Mouse (Mus musculus) limb, embryonic 12.5 days (tissue): ENCODE measurements at regions not wholly inside any gene's neighbourhood (a gene's known extent, or its start where the extent isn't known, plus 50 kb on each side); places are given as distances from the start of the nearest gene placed in this dataset.

Source experiments
- ATAC-seq: fragments of 200-750 bp; cut with Nextera tagmentation; 2 replicates; pipeline ENCODE4 v1.8.0; 2017; ENCODE audit warnings: low read depth, moderate TSS enrichment; ENCODE audit not compliant: insufficient number of reproducible peaks, insufficient read depth, low FRiP score, low TSS enrichment
- H3K27ac ChIP-seq: fragments of 300-500 bp; sonication (generic); 2 replicates; pipeline ENCODE4 v1.5.1; 2016; ENCODE audit warnings: mild to moderate bottlenecking, moderate library complexity
- H3K27me3 ChIP-seq: fragments of 300-500 bp; sonication (generic); 2 replicates; pipeline ENCODE4 v1.6.1; 2016; ENCODE audit warnings: mild to moderate bottlenecking, moderate library complexity
- H3K36me3 ChIP-seq: fragments of 300-500 bp; sonication (generic); 2 replicates; pipeline ENCODE4 v1.6.1; 2016; ENCODE audit warnings: mild to moderate bottlenecking, moderate library complexity
- H3K4me1 ChIP-seq: fragments of 300-500 bp; sonication (generic); replicated peaks from 2 replicates; pipeline ENCODE4 v1.6.1; 2016
- H3K4me2 ChIP-seq: fragments of 300-500 bp; sonication (generic); 2 replicates; pipeline ENCODE4 v1.6.1; 2016; ENCODE audit warnings: mild to moderate bottlenecking, moderate library complexity
- H3K4me3 ChIP-seq: fragments of 300-500 bp; sonication (generic); replicated peaks from 2 replicates; pipeline ENCODE4 v1.5.1; 2016; ENCODE audit warnings: mild to moderate bottlenecking
- H3K9ac ChIP-seq: fragments of 300-500 bp; sonication (generic); replicated peaks from 2 replicates; pipeline ENCODE4 v1.6.1; 2016; ENCODE audit warnings: mild to moderate bottlenecking, moderate library complexity
- H3K9me3 ChIP-seq: fragments of 300-500 bp; sonication (generic); 2 replicates; pipeline ENCODE4 v1.6.1; 2016; ENCODE audit warnings: mild to moderate bottlenecking, moderate library complexity
- WGBS: fragments of 180-500 bp; shearing (Covaris S2); methylation state at CpG from one replicate; pipeline ENCODE4 v1.1.7; 2016; 5-methylcytosine and 5-hydroxymethylcytosine counted together

DNA sequence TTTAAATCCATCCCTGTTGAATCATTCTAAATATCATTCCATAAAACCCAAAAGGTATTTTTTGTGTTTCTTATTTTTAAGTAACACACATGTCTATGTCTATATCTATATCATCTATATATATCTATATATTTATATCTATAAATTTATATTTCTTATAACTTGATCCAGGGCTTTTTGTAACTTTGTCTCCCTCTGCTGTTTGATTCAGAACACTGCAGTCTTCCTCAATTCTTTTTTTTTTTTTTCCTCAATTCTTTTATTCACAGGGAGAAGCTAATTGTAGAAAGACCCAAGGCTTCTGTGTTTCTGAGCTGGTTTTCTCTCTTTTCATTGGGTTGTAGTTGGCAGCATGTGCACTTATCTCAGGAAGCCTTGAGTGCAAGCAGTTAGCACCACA lies 124.1 kb upstream of the Igfbp3 start:
- Histone ChIP-seq H3K9me3 (peaks cover 10% of the 10 kb centered on the region), H3K9ac (no peak overlapping the region), H3K36me3 (no peaks in the 10 kb centered on the region), H3K4me2 (no peak overlapping the region), H3K4me1 (no peaks in the 10 kb centered on the region), H3K27me3 (no peaks in the 10 kb centered on the region), H3K27ac (no peak overlapping the region), H3K4me3 (no peak overlapping the region)
- no peak for ATAC-seq

DNA sequence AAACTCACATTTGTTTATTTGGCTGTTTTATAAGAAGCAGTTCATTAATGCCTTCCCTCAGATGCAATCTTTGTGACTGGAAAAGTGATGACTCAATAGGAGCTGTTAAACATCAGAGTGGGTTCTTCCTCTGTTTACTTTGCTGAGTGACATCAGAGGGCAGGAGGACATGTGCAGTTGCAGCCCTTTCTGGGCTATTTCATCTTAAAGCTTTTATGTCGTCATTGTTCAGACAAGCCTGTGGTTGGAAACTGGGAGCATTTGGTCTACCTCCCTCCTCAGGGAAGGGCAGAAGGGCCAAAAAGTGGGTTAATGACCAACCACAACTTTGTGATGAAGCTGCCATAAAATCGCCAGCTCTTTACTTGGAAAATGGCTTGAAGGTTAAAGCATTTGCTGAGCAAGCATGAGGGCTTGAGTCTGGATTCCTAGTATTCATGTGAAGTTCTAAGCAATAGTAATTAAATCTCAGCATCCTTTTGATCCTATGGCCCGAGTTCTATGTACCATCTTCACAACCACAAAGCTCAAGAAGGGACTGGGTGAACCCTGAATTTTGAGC lies 103.8 kb upstream of the Igfbp3 start:
- H3K27ac ChIP-seq = no peak overlapping the region
- WGBS = 48% methylated on average over 3 of the region's 3 CpGs
- no peak overlapping the region for H3K4me2 ChIP-seq
- no peaks in the 10 kb centered on the region for H3K36me3 ChIP-seq
- no peak overlapping the region for H3K9ac ChIP-seq
- ATAC-seq = no peak
- no peaks in the 10 kb centered on the region for H3K27me3 ChIP-seq
- H3K9me3 ChIP-seq = no peaks in the 10 kb centered on the region
- H3K4me3 ChIP-seq = no peak overlapping the region
- H3K4me1 ChIP-seq = no peaks in the 10 kb centered on the region

DNA sequence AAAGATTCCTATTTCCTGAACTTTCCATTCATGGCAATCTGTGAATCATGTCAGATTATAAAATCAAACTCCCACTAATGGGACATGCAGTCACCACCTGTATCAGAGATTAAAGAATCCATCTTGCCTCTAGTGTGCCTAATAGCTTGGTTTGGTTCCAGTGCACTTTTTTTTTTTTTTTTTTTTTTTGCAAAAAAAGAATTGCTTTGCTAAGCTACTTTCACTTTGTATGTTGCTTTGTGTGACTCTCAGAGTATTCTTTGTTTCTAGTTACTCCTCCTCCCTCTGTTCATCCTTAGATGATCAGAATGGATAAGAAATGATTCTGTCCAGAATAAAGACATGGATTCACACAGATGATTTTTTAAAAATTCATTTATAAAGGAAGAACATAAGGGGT lies 82.5 kb upstream of the Igfbp3 start:
- no peak for ATAC-seq
- no peak overlapping the region for H3K4me3 ChIP-seq
- no peak overlapping the region for H3K4me2 ChIP-seq
- H3K9ac ChIP-seq = no peak overlapping the region
- H3K9me3 ChIP-seq = no peaks in the 10 kb centered on the region
- H3K27ac ChIP-seq = no peak overlapping the region
- no peaks in the 10 kb centered on the region for H3K36me3 ChIP-seq
- no peaks in the 10 kb centered on the region for H3K4me1 ChIP-seq
- H3K27me3 ChIP-seq = no peaks in the 10 kb centered on the region

DNA sequence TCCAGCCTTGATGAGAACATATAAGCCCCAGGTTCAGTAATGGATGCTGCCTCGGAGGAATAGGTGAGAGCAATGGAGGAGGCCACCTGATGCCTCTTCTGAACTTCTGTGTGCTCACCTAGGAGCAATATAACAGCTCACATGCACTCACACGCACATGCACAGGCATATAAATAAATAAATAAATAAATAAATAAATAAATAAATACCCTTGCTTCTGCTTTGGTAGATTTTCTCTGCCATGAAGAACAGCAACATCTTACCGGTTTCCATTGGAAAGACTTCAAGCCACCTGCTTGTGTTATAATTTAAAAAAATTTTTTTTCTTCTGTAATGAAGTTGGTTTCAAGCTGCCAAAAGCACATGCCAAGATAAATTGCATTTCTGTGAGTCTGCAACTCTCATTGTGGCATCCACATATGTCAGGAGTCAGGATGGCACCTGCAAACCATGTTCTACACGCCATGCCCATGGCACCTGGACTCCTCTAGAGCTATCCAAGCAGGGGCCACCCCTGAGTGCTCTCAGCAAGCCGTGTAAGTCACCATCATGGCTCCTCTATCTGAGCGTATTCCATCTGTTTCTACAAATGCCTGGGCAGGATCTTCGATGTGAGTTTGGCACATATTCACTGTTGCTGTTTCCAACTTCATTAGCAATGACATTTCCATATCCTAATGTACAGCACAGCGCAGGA lies 75.7 kb upstream of the Igfbp3 start:
- no peaks in the 10 kb centered on the region for H3K9me3 ChIP-seq
- H3K4me3 ChIP-seq = no peak overlapping the region
- no peaks in the 10 kb centered on the region for H3K27me3 ChIP-seq
- H3K9ac ChIP-seq = no peak overlapping the region
- H3K4me2 ChIP-seq = no peak overlapping the region
- no peaks in the 10 kb centered on the region for H3K36me3 ChIP-seq
- 89% methylated on average over 8 of the region's 8 CpGs for WGBS
- no peak overlapping the region for H3K27ac ChIP-seq
- ATAC-seq = no peak
- peaks cover 5% of the 10 kb centered on the region for H3K4me1 ChIP-seq

DNA sequence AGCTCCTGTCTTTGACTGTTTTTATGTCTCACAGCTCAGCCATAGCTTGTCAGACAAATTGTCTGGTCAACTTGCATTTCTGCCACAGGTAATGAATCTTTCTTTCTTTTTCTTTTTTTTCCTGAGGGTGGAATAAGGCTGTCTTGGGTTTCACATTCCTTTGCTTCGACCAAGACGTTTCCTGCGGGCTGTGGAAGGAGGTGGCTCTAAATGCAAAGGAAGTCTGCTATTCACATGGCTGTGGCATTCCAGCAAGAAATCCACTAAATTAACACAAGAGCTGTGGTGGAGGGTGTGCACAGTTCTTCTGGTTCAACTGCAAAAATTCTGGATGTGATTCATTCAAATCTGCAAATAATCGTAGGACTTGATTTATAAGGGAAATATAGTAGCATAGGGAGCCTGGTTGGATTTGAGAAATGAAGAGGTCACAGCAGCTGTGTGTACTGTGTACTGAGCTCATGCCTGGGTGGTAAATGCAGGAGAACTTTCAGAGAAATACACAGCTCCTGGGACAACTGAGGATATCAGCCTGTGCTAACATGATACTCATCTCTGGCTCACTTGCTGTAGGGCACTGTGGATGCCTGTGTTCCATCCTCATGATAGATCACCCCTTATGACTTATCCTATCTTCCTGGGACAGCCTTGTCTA lies 71.2 kb upstream of the Igfbp3 start:
- Histone ChIP-seq H3K27ac (peak overlapping the region; percentile 68), H3K9ac (no peak overlapping the region), H3K9me3 (no peaks in the 10 kb centered on the region), H3K4me3 (no peak overlapping the region), H3K4me2 (no peak overlapping the region), H3K36me3 (no peaks in the 10 kb centered on the region), H3K27me3 (no peaks in the 10 kb centered on the region), H3K4me1 (peaks cover 25% of the 10 kb centered on the region)
- 13% methylated on average over 4 of the region's 4 CpGs for WGBS
- ATAC-seq = peak; percentile 66; the same call in 1 of the 2 replicates

DNA sequence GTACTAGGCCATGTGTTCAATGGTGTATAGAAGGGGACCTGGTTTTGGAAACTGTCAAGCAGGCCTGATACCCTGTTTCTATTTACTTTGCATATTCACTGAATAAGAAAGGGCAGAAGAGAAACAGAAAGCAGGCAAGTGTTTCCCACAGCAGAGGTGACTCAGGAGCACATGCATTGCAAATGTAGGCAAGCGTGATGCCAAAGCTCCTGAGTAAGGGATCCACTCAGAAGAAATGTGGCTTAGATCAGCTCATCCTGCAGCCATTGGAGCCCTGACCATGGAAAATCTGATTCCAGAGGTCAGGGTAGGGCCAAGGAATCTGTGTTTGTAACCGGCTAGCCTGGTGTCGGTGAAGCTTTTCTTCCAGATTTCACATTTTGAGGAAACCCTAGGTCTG lies 69.3 kb upstream of the Igfbp3 start:
- Histone ChIP-seq H3K4me3 (no peak overlapping the region), H3K27me3 (no peaks in the 10 kb centered on the region), H3K4me1 (peaks cover 25% of the 10 kb centered on the region), H3K9ac (no peak overlapping the region), H3K27ac (peak overlapping the region; percentile 24; the same call in 1 of the 2 replicates), H3K9me3 (no peaks in the 10 kb centered on the region), H3K4me2 (no peak overlapping the region), H3K36me3 (no peaks in the 10 kb centered on the region)
- 88% methylated on average over 3 of the region's 3 CpGs for WGBS
- ATAC-seq = no peak

DNA sequence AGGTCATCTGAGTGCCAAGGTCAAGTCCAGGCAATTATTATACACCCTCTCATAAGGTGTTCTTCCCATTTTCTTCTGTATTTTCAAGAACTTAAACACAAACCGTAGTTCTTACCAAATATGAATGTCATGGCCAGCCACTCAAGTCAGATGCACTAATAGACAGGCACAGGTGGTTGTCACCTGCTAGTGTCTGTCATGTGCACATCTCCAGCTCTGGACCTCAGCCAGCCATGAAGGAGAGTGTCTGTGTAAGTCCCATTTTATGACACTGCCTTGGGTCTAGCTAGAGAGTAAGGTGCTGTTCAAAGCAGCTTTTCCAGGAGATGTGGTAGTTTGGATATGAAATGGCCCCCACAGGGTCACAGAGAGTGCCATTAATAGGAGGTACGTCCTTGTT lies 68.5 kb upstream of the Igfbp3 start:
- H3K27ac ChIP-seq = peak overlapping the region; percentile 24
- no peaks in the 10 kb centered on the region for H3K27me3 ChIP-seq
- ATAC-seq = no peak
- H3K9ac ChIP-seq = no peak overlapping the region
- no peaks in the 10 kb centered on the region for H3K9me3 ChIP-seq
- peaks cover 25% of the 10 kb centered on the region for H3K4me1 ChIP-seq
- 87% methylated on average over 2 of the region's 2 CpGs for WGBS
- no peak overlapping the region for H3K4me2 ChIP-seq
- no peak overlapping the region for H3K4me3 ChIP-seq
- no peaks in the 10 kb centered on the region for H3K36me3 ChIP-seq

DNA sequence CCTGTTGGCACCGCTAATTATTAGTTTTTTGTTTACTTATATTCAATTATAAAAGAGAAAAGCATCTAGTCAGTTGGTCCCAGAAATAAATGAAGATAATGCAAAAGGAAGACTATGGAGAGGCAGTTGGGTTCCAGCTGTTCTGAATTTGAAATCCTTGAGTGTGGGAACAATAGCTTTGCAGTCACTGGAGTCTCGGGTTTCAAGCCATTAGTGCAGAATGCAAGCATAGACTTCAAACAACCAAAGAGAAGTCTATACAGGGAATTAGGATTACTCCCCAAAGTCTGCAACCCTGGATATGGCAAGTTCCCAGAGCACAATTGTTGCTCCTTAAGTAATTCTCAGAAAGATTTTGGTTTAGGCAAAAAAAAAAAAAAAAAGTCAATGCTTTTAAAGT lies 67.9 kb upstream of the Igfbp3 start:
- H3K9me3 ChIP-seq = no peaks in the 10 kb centered on the region
- H3K9ac ChIP-seq = no peak overlapping the region
- H3K27ac ChIP-seq = no peak overlapping the region
- H3K27me3 ChIP-seq = no peaks in the 10 kb centered on the region
- 23% methylated on average over 2 of the region's 2 CpGs for WGBS
- H3K4me1 ChIP-seq = peaks cover 25% of the 10 kb centered on the region
- no peak overlapping the region for H3K4me2 ChIP-seq
- no peak for ATAC-seq
- no peak overlapping the region for H3K4me3 ChIP-seq
- no peaks in the 10 kb centered on the region for H3K36me3 ChIP-seq

DNA sequence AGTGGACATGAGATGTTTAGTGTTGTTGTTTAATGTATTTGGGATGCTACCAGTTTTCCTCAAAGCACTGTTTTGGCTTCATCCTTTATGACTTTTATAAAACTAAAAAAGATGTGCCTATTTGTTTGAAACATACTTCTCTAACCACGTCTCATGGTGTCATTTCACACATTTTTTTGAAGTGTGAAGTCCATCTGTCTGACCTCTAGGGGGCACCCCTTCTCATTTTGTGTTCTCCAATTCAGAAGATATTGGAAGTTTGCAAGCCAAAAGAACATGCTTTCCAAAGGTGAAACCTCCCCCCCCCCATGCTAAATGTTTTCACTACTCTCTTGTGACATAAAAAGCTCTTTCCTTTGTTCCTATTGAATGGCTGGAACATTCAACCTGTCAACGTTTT lies 66.2 kb upstream of the Igfbp3 start:
- no peak overlapping the region for H3K4me3 ChIP-seq
- ATAC-seq = no peak
- no peak overlapping the region for H3K27ac ChIP-seq
- no peaks in the 10 kb centered on the region for H3K27me3 ChIP-seq
- H3K36me3 ChIP-seq = no peaks in the 10 kb centered on the region
- H3K4me2 ChIP-seq = no peak overlapping the region
- peaks cover 20% of the 10 kb centered on the region for H3K4me1 ChIP-seq
- WGBS = 62% methylated on average over 2 of the region's 2 CpGs
- H3K9ac ChIP-seq = no peak overlapping the region
- H3K9me3 ChIP-seq = no peaks in the 10 kb centered on the region

DNA sequence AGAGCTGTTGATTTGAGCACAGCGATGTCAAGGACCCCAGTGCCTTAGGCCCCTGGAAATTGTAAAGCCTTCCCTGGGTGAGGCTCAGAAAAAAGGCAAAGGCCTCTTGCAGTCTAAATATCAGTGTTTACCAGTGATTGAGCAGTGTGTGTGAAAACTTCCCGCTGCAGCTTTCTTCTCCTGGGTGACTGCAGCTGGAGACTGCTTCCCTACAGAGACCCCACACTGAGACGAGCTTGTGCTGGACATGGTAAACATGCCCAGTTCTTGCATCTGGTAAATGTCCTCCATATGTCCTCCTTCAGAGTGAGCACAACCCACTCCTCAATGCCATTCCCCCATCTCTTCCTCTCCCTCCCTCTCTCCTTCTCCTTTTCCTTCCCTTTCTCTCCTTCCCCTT lies 58.8 kb upstream of the Igfbp3 start:
- Histone ChIP-seq H3K27ac (no peak overlapping the region), H3K9me3 (no peaks in the 10 kb centered on the region), H3K4me3 (no peak overlapping the region), H3K9ac (no peak overlapping the region), H3K27me3 (no peaks in the 10 kb centered on the region), H3K36me3 (no peaks in the 10 kb centered on the region), H3K4me2 (no peak overlapping the region), H3K4me1 (no peaks in the 10 kb centered on the region; the same call in 1 of the 2 replicates)
- WGBS = 37% methylated on average over 3 of the region's 3 CpGs
- no peak for ATAC-seq

DNA sequence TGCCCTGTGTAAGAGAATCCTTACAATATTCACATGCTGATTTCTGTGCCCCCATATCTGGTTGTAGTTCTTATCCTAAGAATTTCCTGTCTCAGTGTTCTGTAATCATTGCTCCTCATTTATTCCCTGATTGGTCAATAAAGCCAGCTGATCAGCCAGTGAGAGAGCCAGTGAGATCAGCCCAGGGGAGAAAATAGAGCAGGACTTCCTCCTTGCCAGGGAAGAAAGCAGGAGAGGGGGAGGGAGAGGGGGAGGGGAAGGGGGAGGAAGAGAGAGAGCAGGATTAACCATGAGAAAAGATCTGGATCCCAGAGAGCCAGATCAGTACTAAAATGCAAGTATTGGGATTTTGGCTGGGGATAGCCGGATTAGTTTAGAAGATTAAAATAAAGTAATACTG lies 57.2 kb upstream of the Igfbp3 start:
- Histone ChIP-seq H3K9me3 (no peaks in the 10 kb centered on the region), H3K27me3 (no peaks in the 10 kb centered on the region), H3K9ac (no peak overlapping the region), H3K27ac (no peak overlapping the region), H3K36me3 (no peaks in the 10 kb centered on the region), H3K4me2 (no peak overlapping the region), H3K4me1 (no peaks in the 10 kb centered on the region; the same call in 1 of the 2 replicates), H3K4me3 (no peak overlapping the region)
- no peak for ATAC-seq
- WGBS = 97% methylated on average over 1 of the region's 1 CpGs

DNA sequence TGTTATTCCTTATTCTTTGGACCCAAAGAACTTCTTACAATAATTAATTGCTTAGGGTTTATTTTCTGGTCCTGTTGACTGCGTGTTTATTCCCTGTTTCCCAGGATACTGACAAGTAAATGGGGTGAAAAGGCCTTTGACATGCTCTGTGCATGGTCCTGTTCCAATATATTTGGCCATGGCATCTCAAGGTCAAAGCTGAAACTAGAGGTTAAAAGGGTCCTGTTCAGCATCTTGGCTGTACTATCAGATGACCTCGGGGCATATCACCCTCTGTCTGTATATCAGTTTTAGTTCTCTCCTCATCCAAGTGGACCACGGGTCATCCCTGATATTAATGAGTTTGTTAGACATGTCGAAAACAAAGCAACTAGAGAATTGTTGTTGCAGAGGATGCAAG lies 50.2 kb upstream of the Igfbp3 start:
- no peak for ATAC-seq
- WGBS = 89% methylated on average over 4 of the region's 4 CpGs
- no peaks in the 10 kb centered on the region for H3K27me3 ChIP-seq
- no peaks in the 10 kb centered on the region for H3K36me3 ChIP-seq
- no peaks in the 10 kb centered on the region for H3K9me3 ChIP-seq
- H3K4me3 ChIP-seq = no peak overlapping the region
- no peak overlapping the region for H3K27ac ChIP-seq
- no peak overlapping the region for H3K4me2 ChIP-seq
- H3K9ac ChIP-seq = no peak overlapping the region
- H3K4me1 ChIP-seq = no peaks in the 10 kb centered on the region
